Mouse (Mus musculus) frontal cortex, adult (tissue): ENCODE results near the gene Gm6583.
A peak's percentile ranks its signal among the peaks of the same experiment; 100 is the strongest.
"Not testable (repeated sequence)": the region's sequence is repeated elsewhere in the genome, so short reads cannot be mapped to it uniquely, and the experiment has no call there.

ENCODE experiments used
- ATAC-seq: cut with Nextera tagmentation; 2 replicates; pipeline ENCODE4 v1.9.2; 2017; ENCODE audit warnings: mild to moderate bottlenecking, moderate library complexity, mixed read lengths; ENCODE audit not compliant: low TSS enrichment

The Gm6583 gene

GRCm38 (mm10) chr5:112325546-112326445, 30.0 kb downstream of the Gm6583 start, which contains the start of gene Tfip11:
Gene Tfip11 (plus strand): TSS chr5:112326358.
- peak; percentile 82 for ATAC-seq

- no peak for ATAC-seq
Observed at GRCm38 (mm10) chr5:112324637-112325545, 30.9 kb downstream of the Gm6583 start.

GRCm38 (mm10) chr5:112323246-112323645, 32.6 kb downstream of the Gm6583 start:
- ATAC-seq = no peak

GRCm38 (mm10) chr5:112321376-112321775, 34.5 kb downstream of the Gm6583 start:
- ATAC-seq = no peak

GRCm38 (mm10) chr5:112320936-112321335, 34.9 kb downstream of the Gm6583 start:
- peak; percentile 83 for ATAC-seq

GRCm38 (mm10) chr5:112320379-112320778, 35.5 kb downstream of the Gm6583 start:
- 0 out of 2 replicates have a peak, but pooled peaks have one; percentile 13 for ATAC-seq

- not testable (repeated sequence) for ATAC-seq
Observed at GRCm38 (mm10) chr5:112319343-112319742, 36.5 kb downstream of the Gm6583 start.

GRCm38 (mm10) chr5:112317328-112317727, 38.5 kb downstream of the Gm6583 start:
- no peak for ATAC-seq

GRCm38 (mm10) chr5:112316468-112316867, 39.4 kb downstream of the Gm6583 start:
- ATAC-seq = no peak

- peak; percentile 73; the same call in 1 of the 2 replicates for ATAC-seq
Observed at GRCm38 (mm10) chr5:112313222-112313885, 42.5 kb downstream of the Gm6583 start.

- ATAC-seq = no peak
Observed at GRCm38 (mm10) chr5:112305842-112306241, 50.0 kb downstream of the Gm6583 start.
